Mouse (Mus musculus) gastrocnemius, postnatal 14 days (tissue): ENCODE results near the gene Flrt2. TPM values are rescaled to one million over a fixed set of nuclear protein-coding genes. Genes with fewer than 3 reads are reported as not detected.
"Not testable (repeated sequence)": the region's sequence is repeated elsewhere in the genome, so short reads cannot be mapped to it uniquely, and the experiment has no call there.

Experiments
- DNase-seq: peaks from one replicate; pipeline ENCODE4 v3.0.0; 2021; ENCODE audit warnings: mixed read lengths
- intact Hi-C: fragments of 180-260 bp; cut with DNase I; formaldehyde crosslinking; loops from one replicate; pipeline ENCODE4 v1.15.1; 2025; ENCODE audit warnings: low total_unique reads
- long read RNA-seq, 2 experiments: library from polyadenylated mRNA; stranded (forward); transcript quantifications; one replicate each; pipeline ENCODE4 v2.0.0; 2021
- total RNA-seq, 2 experiments: library from RNA; stranded (reverse); gene quantifications; 2 replicates each; pipeline ENCODE4 v1.2.3; 2021

Flrt2 gene
- 10 to 100 TPM in 1 of 2 experiments, 1 to 10 TPM in 1; 6.3 to 10.9 TPM for total RNA-seq
- long read RNA-seq, experiment 1, partial matches to known transcripts: 0 of 1 reads
- long read RNA-seq, experiment 1, other reads (novel, unspliced or antisense): 0 of 1 reads
- long read RNA-seq, experiment 2: 0 reads

DNA sequence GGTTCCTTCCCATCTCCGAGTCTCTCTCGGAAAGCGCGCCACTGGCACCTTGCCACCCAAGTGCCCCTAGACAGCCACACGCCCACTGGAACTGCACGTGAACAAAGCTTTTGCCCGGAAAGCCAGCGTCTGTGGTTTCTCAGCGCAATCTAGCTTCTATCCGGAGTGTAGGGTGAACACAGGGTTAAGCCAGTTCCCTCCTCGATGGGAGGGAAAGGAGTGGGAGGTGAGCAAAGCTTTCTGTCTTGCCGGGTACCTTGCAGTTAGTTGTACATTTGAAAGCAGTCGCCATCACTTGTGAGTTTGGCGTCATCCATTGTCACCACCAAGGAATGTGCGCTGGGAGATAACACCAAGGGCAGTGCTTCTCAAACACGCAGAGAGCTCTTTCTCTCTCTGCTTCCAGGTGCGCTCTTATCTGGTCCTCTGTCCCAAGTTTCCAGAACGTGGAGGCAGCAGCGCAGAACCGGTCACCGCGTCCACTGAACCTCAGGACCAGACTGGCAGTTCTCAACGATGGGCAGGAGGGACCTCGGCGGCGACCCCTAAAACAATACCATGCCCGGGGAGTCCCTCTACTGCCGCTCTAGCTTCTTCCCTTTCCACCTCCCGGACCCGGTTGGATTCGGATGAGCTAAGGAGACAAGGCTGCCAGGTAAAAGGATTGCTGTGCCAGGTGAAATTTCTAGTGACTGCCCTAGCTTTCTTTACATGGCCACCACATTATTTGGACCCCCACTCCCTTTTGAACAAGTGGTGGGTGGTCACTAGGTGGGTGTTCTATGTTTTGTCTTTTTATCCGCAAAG lies at the start of gene Flrt2:
Flrt2 (plus strand) TSS at position 266 of the 807 bp plus-strand sequence.
- intact Hi-C loops: no loop called here
- peak; percentile 26 for DNase-seq

DNA sequence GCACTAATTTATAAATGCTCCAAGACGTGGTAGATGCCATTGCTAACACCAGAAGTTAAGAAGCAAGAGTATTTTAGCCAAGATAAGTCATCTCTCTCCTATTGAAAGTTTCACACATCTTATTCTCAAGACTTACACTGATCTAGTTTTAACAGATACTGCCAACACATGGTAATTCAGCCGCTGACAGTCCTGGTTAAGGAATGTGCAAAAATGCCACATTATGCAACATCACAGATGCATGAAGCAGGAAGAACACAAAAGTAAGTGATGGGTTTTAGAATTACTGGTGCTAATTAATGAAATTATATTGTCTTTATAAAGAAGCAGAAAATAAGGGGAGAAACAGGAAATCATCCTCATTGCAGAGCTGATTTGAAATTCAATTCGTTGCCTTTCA lies 49.8 kb upstream of the Flrt2 start:
- no peak for DNase-seq
- intact Hi-C loops: no loop called here

DNA sequence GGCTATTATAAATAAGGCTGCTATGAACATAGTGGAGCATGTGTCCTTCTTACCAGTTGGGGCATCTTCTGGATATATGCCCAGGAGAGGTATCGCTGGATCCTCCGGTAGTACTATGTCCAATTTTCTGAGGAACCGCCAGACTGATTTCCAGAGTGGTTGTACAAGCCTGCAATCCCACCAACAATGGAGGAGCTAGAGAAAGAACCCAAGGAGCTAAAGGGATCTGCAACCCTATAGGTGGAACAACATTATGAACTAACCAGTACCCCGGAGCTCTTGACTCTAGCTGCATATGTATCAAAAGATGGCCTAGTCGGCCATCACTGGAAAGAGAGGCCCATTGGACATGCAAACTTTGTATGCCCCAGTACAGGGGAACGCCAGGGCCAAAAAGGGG lies 44.8 kb upstream of the Flrt2 start:
- DNase-seq, intact Hi-C loops: not testable (repeated sequence)

DNA sequence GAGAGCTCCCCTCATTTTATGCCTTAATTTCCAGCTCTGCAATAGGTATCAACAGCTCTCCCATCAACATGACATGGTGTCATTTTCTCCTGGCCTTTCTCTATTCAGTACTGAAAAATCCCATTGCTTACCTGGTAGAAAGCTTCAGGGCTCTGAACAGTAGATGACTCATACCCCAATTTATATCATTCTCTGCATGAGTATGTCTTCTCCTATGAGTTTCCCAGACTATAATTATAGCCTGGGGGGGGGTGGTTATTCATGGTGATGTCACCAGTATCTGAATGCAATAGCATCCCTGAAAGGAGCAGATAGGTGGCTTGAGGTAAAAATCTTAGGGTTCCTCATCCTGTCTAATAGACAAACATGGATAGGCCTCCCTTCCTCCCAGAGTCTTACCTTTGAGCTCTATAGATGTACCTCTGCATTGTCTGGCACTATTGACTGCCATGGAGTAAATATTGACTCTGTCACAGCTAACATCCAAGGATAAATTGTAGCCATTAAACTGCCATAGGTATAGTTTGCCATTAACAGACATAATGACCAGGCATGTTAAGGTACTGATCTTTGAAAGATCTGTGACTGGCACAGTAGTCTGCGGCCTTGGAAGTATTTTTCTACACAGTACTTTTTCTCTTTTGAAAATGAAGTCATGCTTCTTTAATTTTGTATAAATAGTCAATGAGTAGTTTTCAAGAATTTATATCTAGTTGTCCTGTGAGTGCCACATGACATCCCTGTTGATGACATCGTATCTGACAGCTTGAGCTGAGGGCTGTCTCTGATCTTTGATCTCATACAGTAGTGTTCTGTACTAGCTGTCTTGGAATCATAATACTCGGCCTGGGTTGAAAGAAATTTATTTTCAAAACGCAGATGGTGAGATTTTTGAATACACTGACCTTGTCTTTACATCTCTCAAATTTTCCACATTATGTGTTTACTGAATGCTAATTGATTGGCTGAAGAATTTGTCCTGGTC lies 39.6 kb upstream of the Flrt2 start:
- intact Hi-C loops: no loop called here
- no peak for DNase-seq

DNA sequence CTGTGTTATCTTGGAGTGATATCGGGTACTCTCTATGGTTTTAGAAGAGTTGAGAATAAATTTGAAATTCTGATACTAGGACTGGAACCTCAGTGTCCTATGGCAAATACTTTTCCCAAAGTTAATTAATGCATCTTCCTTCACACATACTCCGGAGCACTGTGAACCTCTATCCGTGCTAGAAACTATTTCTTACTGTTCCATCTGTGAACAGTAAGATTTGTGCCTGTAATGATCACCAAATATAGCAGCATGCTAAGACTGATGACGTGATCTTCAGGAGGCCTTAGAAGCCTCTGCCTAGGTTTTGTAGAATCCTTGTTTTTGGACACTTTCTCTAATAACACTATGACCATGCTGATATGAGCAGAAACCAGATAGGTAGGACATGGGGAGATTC lies 35.4 kb upstream of the Flrt2 start:
- DNase-seq: no peak
- intact Hi-C loops: no loop called here

DNA sequence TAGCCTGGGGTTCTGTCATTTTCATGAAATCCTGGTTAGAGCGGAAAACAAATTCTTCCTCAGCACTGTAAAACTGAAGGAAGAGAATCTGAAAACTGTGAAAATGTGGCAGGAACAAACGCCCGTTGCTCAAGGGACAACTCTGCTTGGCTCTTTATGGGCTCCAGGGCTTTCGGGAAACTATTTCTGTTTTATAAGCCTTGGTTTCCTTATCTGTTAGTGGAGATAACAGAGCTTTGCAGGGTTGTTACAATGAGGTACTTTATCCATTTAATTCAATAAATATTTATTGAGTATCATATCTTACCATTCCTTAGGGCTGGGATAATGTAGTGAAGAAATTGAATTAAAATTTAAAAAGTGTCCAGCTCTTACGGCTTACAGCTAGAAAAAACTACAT lies 24.7 kb upstream of the Flrt2 start:
- no peak for DNase-seq
- intact Hi-C loops: no loop called here

DNA sequence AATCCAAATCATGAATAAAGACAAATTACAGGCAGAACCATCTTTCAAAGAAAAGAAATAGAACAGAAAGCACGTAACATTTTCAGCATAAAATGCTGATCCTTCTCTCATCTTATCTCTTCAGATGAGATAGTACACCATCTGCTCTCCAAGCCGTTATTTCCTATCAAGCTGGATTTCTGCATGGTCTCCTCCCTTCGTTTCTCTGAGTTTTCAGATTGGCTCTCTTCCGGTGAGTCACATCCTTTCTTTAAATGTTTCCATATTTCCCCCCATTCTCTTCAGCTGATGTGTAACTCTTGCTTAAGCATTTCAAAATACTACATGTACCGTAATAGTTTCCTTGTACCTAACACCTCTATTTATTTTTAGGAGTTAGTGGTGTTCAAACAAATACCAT lies 16.3 kb upstream of the Flrt2 start:
- intact Hi-C loops: no loop called here
- no peak for DNase-seq

DNA sequence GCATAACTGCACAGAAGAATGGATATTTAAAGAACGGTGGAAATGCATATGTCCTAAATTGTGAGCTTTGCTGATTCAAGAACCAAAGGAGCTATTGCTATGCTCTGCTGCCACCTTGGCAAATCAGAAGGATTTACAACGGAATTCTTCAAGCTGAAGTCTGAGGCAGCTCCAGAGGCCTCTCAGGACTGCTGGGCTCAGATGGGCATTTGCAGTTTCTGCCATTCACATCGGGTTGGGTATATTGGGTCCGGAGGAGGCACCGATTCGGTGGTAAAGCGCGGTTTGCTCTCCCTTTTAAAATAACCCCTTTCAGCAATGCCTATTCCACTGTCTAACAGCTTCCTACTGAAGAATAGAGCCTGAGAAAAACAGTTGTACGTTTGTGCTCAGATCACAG lies 1.2 kb upstream of the Flrt2 start:
- DNase-seq: peak; percentile 13
- intact Hi-C loops: no loop called here

DNA sequence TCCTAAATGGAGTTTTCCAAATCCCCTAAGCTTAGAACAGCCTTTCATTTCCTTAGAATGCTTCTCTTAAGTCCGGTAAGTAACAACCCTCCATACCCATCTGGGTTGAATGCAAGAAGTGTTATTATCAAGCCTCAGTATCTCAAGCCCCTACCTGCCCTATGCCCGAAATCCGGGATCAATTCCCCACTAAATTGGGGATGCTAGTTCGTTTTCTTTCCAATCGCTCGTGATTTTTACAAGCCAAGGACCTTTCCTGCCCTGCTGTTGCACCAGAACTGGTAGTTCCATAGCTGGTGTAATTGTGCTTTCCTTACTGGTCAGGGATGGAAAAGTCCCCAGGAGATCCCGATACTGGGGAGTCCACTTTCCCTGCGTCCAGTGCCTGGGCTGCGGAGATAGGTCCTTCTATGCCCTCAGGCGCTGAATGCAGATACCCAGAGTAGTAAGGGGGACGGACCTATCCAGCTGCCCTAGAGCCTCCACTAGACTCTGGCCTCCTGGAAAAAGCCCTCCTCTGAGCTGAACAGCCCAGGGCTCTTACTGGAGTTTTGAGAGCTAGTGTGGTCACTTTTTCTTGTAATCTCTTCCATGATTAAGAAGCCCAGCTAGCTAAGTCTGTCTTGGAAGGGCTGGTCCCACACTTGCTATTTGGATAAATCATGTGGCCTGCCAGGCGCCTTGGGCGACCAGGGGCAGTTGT lies 1.1 kb downstream of the Flrt2 start:
- intact Hi-C loops: no loop called here
- no peak for DNase-seq

DNA sequence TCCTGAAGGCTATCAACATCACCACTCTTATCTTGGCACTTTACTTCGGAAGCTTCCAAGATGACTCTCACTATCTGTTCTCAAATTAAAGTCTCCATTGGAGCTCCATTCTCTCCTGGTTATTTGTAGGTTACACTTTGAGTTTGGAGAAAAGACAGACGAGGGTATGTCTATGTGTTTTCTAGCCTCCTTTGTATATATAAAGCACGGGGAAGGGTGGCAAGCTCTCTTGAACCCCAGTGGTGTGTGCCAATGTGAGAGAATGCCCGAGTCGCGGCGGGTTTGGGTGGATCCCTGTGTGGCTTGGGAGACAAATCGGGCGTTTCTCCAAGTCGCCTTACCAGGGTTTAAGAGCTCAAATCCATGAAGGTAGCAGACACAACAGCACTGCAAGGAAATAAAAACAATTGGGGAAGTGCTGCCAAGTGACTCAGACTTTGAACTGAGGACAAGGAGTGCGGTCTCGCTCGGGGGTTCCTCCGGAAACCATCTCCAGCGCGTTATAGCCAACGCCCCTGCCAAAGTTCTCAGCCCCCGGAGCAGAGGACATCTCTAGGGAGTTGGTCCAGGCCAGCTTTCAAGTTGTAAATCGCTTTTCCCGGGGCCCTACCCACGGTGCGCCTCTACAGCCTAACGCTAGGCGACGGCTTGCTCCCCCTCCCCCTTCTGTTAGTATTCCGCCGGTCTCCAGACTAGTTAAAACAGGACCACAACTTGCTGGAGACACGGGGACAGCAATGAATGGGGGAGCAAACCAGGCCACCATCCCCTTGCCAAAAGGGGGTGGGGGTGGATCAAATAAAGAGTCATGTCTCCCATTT lies 1.8 kb downstream of the Flrt2 start:
- intact Hi-C loops: no loop called here
- DNase-seq: peak; percentile 61

DNA sequence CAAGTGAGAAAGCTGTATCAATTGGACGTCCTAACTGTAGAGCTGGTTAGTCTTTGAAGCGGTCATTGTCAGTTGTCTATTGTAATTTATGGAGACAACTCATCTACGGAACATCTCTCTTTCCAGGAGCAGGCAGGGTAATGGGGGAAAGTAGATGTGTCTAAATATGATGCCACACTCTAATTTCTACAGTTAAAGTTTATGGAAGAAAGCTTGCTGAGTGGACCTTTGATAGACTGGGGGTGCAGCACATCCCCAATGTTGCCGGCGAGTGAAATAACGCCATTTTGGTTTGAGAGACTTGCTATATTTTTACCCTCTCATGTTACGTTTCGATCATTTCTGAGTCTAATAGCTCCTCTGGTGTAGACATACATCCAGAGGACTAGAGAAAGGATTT lies 2.5 kb downstream of the Flrt2 start:
- intact Hi-C loops: no loop called here

DNA sequence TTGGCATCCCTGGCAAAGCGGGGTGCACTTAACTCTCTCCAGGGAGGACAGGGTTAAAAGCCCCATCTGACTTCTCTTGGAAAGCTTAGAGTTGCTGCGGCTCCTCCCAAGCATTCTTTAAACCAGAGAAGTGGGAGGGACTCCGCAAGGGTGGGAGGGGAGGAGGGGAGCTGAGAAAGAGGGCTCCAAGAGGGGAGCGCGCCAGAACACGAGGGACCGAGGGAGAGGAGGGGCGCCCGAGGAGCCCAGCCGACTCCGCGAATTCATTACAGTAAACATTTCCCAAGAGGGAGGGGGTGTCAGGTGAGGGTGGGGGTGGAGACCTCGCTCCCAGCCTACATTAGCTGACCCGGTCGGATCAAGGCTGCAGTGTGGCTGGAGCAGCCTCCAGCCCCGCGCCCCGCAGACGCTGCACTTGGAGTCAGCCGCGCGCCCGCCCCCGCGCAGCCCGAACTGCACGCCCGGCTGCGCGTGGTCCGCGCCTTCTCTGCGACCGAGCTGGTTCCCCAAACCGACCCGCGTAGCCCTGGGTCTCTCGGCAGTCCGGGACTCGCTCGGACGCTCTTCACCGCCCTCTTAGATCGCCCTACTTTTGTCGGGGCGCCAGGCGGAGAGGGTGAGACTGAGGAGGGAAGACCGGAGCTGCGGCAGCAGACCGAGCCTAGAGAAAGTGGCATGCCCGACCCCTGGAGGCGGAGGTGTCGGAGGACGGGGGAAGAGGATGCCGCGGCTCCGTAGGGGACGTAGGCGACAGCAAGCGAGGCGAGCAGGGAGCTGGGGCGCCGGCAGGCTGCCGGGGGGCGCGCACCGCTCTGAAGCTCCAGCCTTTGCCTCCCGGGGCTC lies 3.2 kb downstream of the Flrt2 start:
- intact Hi-C loops: no loop called here
- DNase-seq: peak; percentile 74

More for the DNA sequence above, 2.5 kb downstream of the Flrt2 start:
- DNase-seq: no peak

DNA sequence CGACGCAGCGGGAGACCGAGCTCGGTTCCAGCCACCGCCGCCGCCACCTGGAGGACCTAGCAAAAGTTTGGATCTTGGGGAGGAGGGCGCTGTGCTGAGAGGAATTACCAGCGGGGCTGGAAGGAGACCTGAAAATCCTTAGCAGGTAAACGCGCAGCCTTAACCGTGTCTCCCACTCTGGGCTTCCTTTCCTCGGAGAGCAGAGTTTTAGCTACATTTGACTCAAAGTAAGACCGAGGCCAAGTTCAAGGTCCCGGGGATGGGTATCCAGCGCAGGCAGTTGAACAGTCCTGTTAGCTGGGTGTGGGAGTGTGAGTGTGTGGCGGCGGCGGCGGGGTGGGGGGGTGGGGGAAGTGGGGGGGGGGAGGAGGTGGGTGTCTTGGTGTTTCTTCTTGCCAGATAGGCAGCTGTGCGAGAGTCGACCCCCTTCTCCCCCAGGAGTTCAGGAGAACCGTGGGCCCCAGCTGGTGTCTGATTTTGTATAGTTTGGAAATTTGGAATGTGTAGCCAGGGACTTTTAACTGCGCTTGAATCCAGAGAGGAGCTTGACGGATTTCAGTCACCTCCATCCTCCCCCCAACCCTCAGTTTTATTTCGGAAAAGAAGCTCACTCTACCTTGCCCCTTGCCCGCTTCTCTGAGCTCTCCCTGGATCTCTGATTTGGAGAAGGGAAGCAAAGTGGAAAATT lies 4.0 kb downstream of the Flrt2 start:
- intact Hi-C loops: no loop called here
- no peak for DNase-seq

DNA sequence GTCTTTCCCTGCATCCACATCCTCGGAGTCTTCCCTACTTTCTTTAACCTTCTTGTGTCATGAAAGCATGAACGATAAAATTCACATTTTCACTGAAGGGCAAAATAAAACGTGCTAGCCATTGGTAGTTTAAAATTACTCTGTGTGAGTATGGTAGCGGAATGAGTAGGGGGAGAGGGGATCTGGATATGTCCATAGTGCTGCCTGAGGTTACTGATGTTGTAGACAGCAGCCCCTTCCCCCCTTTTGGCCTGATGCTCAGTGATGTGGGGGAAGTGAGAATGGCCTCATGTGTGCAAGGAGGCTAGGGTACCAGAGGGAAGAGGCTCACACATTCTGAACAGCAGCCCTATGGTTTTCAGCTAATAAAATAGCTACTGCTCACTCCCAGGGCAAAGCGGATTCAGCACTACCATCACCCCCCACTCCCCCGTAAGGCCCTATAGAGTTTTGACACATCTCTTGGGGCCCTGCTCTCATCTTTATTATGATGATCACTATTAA lies 4.5 kb downstream of the Flrt2 start:
- DNase-seq: no peak
- intact Hi-C loops: no loop called here

DNA sequence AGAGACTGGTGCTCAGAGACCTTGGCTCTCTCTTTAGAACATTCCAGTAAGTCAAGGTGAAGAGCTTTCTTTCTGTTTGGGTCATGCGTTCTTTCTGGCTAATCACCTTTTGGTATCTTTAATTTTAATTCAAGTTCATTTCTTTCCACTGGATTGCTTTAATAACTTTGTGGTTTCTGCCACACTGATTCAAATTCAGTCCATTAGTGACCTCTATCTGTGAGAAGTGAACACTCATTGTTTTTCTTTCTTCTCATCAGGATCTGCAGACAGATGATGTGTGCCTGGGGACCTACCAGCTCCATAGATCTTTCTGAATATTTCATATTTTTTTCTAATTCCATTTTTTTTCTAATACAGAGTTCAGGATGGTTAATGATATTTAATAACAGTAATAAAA lies 6.5 kb downstream of the Flrt2 start:
- intact Hi-C loops: no loop called here
- no peak for DNase-seq

DNA sequence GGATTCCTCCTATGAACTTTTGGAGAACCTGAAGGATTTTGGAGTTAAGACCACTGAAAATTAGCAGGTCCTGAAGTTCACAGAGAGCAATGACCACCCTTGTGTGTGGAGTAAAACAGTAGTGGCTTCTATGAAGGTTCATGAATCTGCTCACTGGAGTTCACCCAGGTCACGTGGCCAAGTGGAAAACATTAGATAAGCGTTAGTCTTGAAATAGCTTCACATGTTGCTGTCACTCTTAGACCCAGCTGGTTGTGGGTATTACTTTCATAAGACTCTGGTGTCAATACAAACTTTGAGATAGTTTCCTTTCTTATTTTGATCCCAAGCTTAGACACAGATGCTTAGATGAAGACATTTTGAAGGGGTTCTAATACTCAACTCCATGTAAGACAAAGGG lies 8.7 kb downstream of the Flrt2 start:
- DNase-seq: peak; percentile 61

DNA sequence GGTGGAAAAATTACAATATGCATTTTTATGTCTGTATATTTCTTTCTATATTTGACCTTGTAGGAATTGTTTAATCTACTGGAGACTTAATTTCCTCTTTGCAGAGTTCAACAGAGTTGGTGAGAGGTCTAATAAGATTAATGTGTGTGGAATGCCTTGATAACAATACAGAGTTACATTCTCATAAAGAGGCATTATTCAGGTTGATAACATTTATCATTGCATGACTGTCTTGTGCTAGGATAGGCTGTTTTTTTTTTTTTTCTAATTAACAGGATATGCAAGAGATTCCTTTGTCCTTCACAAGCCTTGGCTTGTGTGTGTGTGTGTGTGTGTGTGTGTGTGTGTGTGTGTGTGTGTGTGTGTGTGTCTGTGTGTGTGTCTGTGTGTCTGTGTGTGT lies 9.6 kb downstream of the Flrt2 start:
- DNase-seq: no peak
- intact Hi-C loops: no loop called here

More for the DNA sequence above, 8.7 kb downstream of the Flrt2 start:
- intact Hi-C loops: no loop called here
